7 mouse cellular contexts compared by ENCODE assay signal in the genomic region with DNA sequence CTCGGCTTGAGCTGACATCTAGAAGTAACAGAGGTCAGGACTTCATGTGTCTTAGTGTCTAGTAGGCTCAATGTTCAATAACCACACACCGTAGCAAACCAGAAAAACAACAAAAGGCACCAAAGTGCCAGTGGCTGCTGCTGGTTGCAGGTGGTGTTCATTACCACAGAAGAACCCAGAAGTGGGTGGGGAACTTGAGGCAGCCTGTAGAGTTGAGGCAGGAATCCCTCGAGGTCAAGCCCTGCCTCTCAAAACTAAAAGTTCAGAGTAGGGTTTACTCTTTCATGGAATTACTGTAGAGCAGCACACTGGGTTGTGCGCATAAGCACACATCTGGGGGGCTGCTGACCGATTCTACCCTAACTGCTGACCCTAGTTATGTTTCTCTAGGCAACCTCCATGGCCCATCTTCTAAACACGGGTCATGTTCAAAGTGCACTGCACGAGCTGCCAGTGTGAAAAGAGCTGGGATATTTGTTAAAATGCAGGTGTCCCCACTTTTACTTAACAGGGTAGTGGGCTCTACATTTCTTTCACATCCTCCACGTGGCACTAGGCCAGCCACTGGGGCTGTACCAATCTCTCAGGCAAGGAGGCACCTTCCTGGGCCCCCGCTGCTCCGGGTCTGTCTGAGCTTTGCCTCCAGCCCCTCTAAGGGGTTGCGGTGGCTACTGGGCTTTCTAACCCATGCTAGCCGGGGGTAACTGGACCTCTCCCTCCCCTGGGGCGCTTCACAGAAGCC.
DNase-seq lines count a peak whose midpoint lies in the region; ATAC-seq and TF ChIP-seq lines count a peak whose summit lies in the region.

No protein-coding gene starts in this region.

- no peak for TF ChIP-seq CTCF in left cerebral cortex, adult 2 months (IDR thresholded peaks at IDR 0.05)
- TF ChIP-seq CTCF in bone marrow, adult 2 months (IDR thresholded peaks at IDR 0.05; ENCODE audit: control insufficient read depth, insufficient read depth, low read length): no peak

- ATAC-seq in liver, embryonic 15.5 days (ENCODE audit: insufficient read depth): no peak
- no peak for ATAC-seq in neural tube, embryonic 14.5 days (ENCODE audit: low read depth)
- ATAC-seq in monocyte, adult 5-6 weeks (replicated peaks; ENCODE audit: insufficient number of reproducible peaks, low FRiP score, low TSS enrichment, poor library complexity, severe bottlenecking): no peak

- DNase-seq in left cerebral cortex, adult 2 months (ENCODE audit: extremely low spot score in 1 of 2, low spot score in 2 of 2): no peak
- DNase-seq in left cerebral cortex, postnatal 36 days (ENCODE audit: low spot score in 2 of 2): no peak
- peak; percentile 35 for DNase-seq in forelimb bud, embryonic 11.5 days (ENCODE audit: low read depth, low spot score)

- H3K4me2 ChIP-seq in liver, embryonic 15.5 days: peak overlapping the region; percentile 81
- H3K4me2 ChIP-seq in neural tube, embryonic 14.5 days (ENCODE audit: low read depth, low read length): peak overlapping the region; percentile 92

- WGBS in bone marrow, adult 2 months: 28% methylated on average over 13 of the region's 13 CpGs
- 25% methylated on average over 13 of the region's 13 CpGs for WGBS in liver, embryonic 15.5 days (ENCODE audit: insufficient replicate concordance)
- WGBS in neural tube, embryonic 14.5 days: 25% methylated on average over 12 of the region's 13 CpGs

- peak overlapping the region; percentile 45 for H3K9ac ChIP-seq in liver, embryonic 15.5 days
- peak overlapping the region; percentile 80 for H3K9ac ChIP-seq in neural tube, embryonic 14.5 days (replicated peaks; ENCODE audit: low read depth, low read length)

- intact Hi-C loops in left cerebral cortex, adult 2 months (cut with DNase I): loop anchor here (1.0 to 5.0 kb wide), 4 partner anchors 29 to 331 kb away; a partner anchor contains a TSS
- intact Hi-C loops in left cerebral cortex, postnatal 36 days (cut with DNase I): loop anchor here (1.0 to 2.0 kb wide), 2 partner anchors 29 to 144 kb away; no protein-coding TSS in a partner anchor

- H3K36me3 ChIP-seq in liver, embryonic 15.5 days (replicated peaks): no peaks in the 10 kb centered on the region
- H3K36me3 ChIP-seq in neural tube, embryonic 14.5 days (ENCODE audit: control insufficient read depth, insufficient read depth, low read length): no peaks in the 10 kb centered on the region

- H3K4me3 ChIP-seq in left cerebral cortex, adult 2 months: peak overlapping the region; percentile 53
- peak overlapping the region; percentile 60 for H3K4me3 ChIP-seq in bone marrow, adult 2 months (replicated peaks; ENCODE audit: control insufficient read depth, low read depth, low read length)
- peak overlapping the region; percentile 59 for H3K4me3 ChIP-seq in liver, embryonic 15.5 days (replicated peaks)
- H3K4me3 ChIP-seq in neural tube, embryonic 14.5 days (ENCODE audit: low read depth, low read length): peak overlapping the region; percentile 42

- TF ChIP-seq POLR2A in bone marrow, adult 2 months (IDR thresholded peaks at IDR 0.05; ENCODE audit: borderline replicate concordance, control insufficient read depth, low read depth, low read length): no peak

- H3K27ac ChIP-seq in left cerebral cortex, adult 2 months: peak overlapping the region; percentile 96
- H3K27ac ChIP-seq in bone marrow, adult 2 months (ENCODE audit: control insufficient read depth, insufficient read depth, low read depth, low read length, poor library complexity): peak overlapping the region; percentile 82
- H3K27ac ChIP-seq in liver, embryonic 15.5 days (replicated peaks): peak overlapping the region; percentile 65
- peak overlapping the region; percentile 98 for H3K27ac ChIP-seq in neural tube, embryonic 14.5 days (ENCODE audit: low read depth, low read length)

- H3K9me3 ChIP-seq in liver, embryonic 15.5 days (replicated peaks): no peaks in the 10 kb centered on the region
- no peaks in the 10 kb centered on the region for H3K9me3 ChIP-seq in neural tube, embryonic 14.5 days (ENCODE audit: control insufficient read depth, low read length)

- peaks cover 15% of the 10 kb centered on the region for H3K27me3 ChIP-seq in liver, embryonic 15.5 days
- H3K27me3 ChIP-seq in neural tube, embryonic 14.5 days (ENCODE audit: control insufficient read depth, insufficient read depth, low read length): no peaks in the 10 kb centered on the region

- H3K4me1 ChIP-seq in bone marrow, adult 2 months (ENCODE audit: control insufficient read depth, insufficient read depth, low read length): peaks cover 3% of the 10 kb centered on the region
- H3K4me1 ChIP-seq in liver, embryonic 15.5 days (replicated peaks): peaks cover 17% of the 10 kb centered on the region
- H3K4me1 ChIP-seq in neural tube, embryonic 14.5 days (ENCODE audit: control insufficient read depth, insufficient read depth, low read length): peaks cover 14% of the 10 kb centered on the region
